Mouse (Mus musculus): ENCODE data around the gene Iqch. TPM values are rescaled to one million over a fixed set of nuclear protein-coding genes. Genes with fewer than 3 reads are reported as not detected.

The Iqch gene
- total and polyA plus RNA-seq, 3 experiments = 0.06 TPM; not detected in 2

GRCm38 (mm10) chr9:63571895-63572294, 30.4 kb downstream of the Iqch start:
- Histone ChIP-seq H3K27ac (no peak overlapping the region), H3K36me3 (ENCODE audit: control insufficient read depth, insufficient read depth, low read length) (no peaks in the 10 kb centered on the region), H3K4me1 (ENCODE audit: control insufficient read depth, insufficient read depth, low read length) (peaks cover 2% of the 10 kb centered on the region; the same call in 1 of the 2 replicates), H3K4me3 (no peak overlapping the region), H3K27me3 (ENCODE audit: control insufficient read depth, insufficient read depth, low read length) (no peaks in the 10 kb centered on the region; the same call in 1 of the 2 replicates), H3K9ac (ENCODE audit: low read depth, low read length) (no peak overlapping the region), H3K79me2 (replicated peaks; ENCODE audit: control insufficient read depth, insufficient read depth, low read length) (no peaks in the 10 kb centered on the region)
- intact Hi-C loops (cut with DNase I) = loop anchor here (5.0 kb wide), 1 partner anchor 270 kb away; no protein-coding TSS in a partner anchor
- no peak for DNase-seq
- 26% methylated on average over 6 of the region's 6 CpGs for WGBS
- TF ChIP-seq POLR2A (IDR thresholded peaks at IDR 0.05; ENCODE audit: insufficient read depth, low read depth, low read length) (no peak), EP300 (IDR thresholded peaks at IDR 0.05; ENCODE audit: insufficient read depth, low read depth, low read length) (no peak), CTCF (IDR thresholded peaks at IDR 0.05) (no peak)

- no peak for TF ChIP-seq POLR2A (IDR thresholded peaks at IDR 0.05; ENCODE audit: insufficient read depth, low read depth, low read length)
- no peak for TF ChIP-seq CTCF (IDR thresholded peaks at IDR 0.05)
- no peak for TF ChIP-seq EP300 (IDR thresholded peaks at IDR 0.05; ENCODE audit: insufficient read depth, low read depth, low read length)
- Histone ChIP-seq H3K27me3 (ENCODE audit: control insufficient read depth, insufficient read depth, low read length) (no peaks in the 10 kb centered on the region; the same call in 1 of the 2 replicates), H3K27ac (no peak overlapping the region), H3K79me2 (replicated peaks; ENCODE audit: control insufficient read depth, insufficient read depth, low read length) (no peaks in the 10 kb centered on the region), H3K4me3 (no peak overlapping the region), H3K36me3 (ENCODE audit: control insufficient read depth, insufficient read depth, low read length) (no peaks in the 10 kb centered on the region), H3K4me1 (ENCODE audit: control insufficient read depth, insufficient read depth, low read length) (peaks cover 2% of the 10 kb centered on the region; the same call in 1 of the 2 replicates), H3K9ac (ENCODE audit: low read depth, low read length) (no peak overlapping the region)
- intact Hi-C loops (cut with DNase I) = no loop called here
- 13% methylated on average over 8 of the region's 8 CpGs for WGBS
- no peak for DNase-seq
Measured at GRCm38 (mm10) chr9:63568808-63569207, 33.5 kb downstream of the Iqch start.

- no peak overlapping the region for H3K4me3 ChIP-seq
- 55% methylated on average over 6 of the region's 6 CpGs for WGBS
- intact Hi-C loops (cut with DNase I) = no loop called here
- no peak for TF ChIP-seq POLR2A (IDR thresholded peaks at IDR 0.05; ENCODE audit: insufficient read depth, low read depth, low read length)
- no peak for TF ChIP-seq EP300 (IDR thresholded peaks at IDR 0.05; ENCODE audit: insufficient read depth, low read depth, low read length)
- no peak for TF ChIP-seq CTCF (IDR thresholded peaks at IDR 0.05)
- no peaks in the 10 kb centered on the region for H3K79me2 ChIP-seq (replicated peaks; ENCODE audit: control insufficient read depth, insufficient read depth, low read length)
- H3K36me3 ChIP-seq (ENCODE audit: control insufficient read depth, insufficient read depth, low read length) = no peaks in the 10 kb centered on the region
- H3K4me1 ChIP-seq (ENCODE audit: control insufficient read depth, insufficient read depth, low read length) = peaks cover 2% of the 10 kb centered on the region; the same call in 1 of the 2 replicates
- H3K27me3 ChIP-seq (ENCODE audit: control insufficient read depth, insufficient read depth, low read length) = no peaks in the 10 kb centered on the region; the same call in 1 of the 2 replicates
- no peak for DNase-seq
- no peak overlapping the region for H3K27ac ChIP-seq
- no peak overlapping the region for H3K9ac ChIP-seq (ENCODE audit: low read depth, low read length)
Measured at GRCm38 (mm10) chr9:63568314-63568713, 34.0 kb downstream of the Iqch start.

GRCm38 (mm10) chr9:63563436-63563835, 38.9 kb downstream of the Iqch start:
- no peaks in the 10 kb centered on the region for H3K36me3 ChIP-seq (ENCODE audit: control insufficient read depth, insufficient read depth, low read length)
- no peak overlapping the region for H3K9ac ChIP-seq (ENCODE audit: low read depth, low read length)
- TF ChIP-seq CTCF (IDR thresholded peaks at IDR 0.05) (no peak), POLR2A (IDR thresholded peaks at IDR 0.05; ENCODE audit: insufficient read depth, low read depth, low read length) (no peak), EP300 (IDR thresholded peaks at IDR 0.05; ENCODE audit: insufficient read depth, low read depth, low read length) (no peak)
- no peaks in the 10 kb centered on the region; the same call in 1 of the 2 replicates for H3K27me3 ChIP-seq (ENCODE audit: control insufficient read depth, insufficient read depth, low read length)
- H3K4me1 ChIP-seq (ENCODE audit: control insufficient read depth, insufficient read depth, low read length) = peaks cover 2% of the 10 kb centered on the region; the same call in 1 of the 2 replicates
- 82% methylated on average over 2 of the region's 2 CpGs for WGBS
- no peak for DNase-seq
- intact Hi-C loops (cut with DNase I) = no loop called here
- H3K79me2 ChIP-seq (replicated peaks; ENCODE audit: control insufficient read depth, insufficient read depth, low read length) = no peaks in the 10 kb centered on the region
- no peak overlapping the region for H3K27ac ChIP-seq
- H3K4me3 ChIP-seq = no peak overlapping the region

- no peak for DNase-seq
- TF ChIP-seq POLR2A (IDR thresholded peaks at IDR 0.05; ENCODE audit: insufficient read depth, low read depth, low read length) (no peak), EP300 (IDR thresholded peaks at IDR 0.05; ENCODE audit: insufficient read depth, low read depth, low read length) (no peak), CTCF (IDR thresholded peaks at IDR 0.05) (no peak)
- no peaks in the 10 kb centered on the region for H3K36me3 ChIP-seq (ENCODE audit: control insufficient read depth, insufficient read depth, low read length)
- no peak overlapping the region for H3K4me3 ChIP-seq
- H3K27me3 ChIP-seq (ENCODE audit: control insufficient read depth, insufficient read depth, low read length) = no peaks in the 10 kb centered on the region
- WGBS = 63% methylated on average over 8 of the region's 8 CpGs
- intact Hi-C loops (cut with DNase I) = no loop called here
- no peaks in the 10 kb centered on the region for H3K4me1 ChIP-seq (ENCODE audit: control insufficient read depth, insufficient read depth, low read length)
- H3K27ac ChIP-seq = no peak overlapping the region
- H3K79me2 ChIP-seq (replicated peaks; ENCODE audit: control insufficient read depth, insufficient read depth, low read length) = no peaks in the 10 kb centered on the region
- H3K9ac ChIP-seq (ENCODE audit: low read depth, low read length) = no peak overlapping the region
Measured at GRCm38 (mm10) chr9:63561931-63562330, 40.4 kb downstream of the Iqch start.

GRCm38 (mm10) chr9:63556933-63557332, 45.4 kb downstream of the Iqch start:
- Histone ChIP-seq H3K4me1 (ENCODE audit: control insufficient read depth, insufficient read depth, low read length) (peaks cover 3% of the 10 kb centered on the region; the same call in 1 of the 2 replicates), H3K27ac (no peak overlapping the region), H3K9ac (ENCODE audit: low read depth, low read length) (no peak overlapping the region), H3K79me2 (replicated peaks; ENCODE audit: control insufficient read depth, insufficient read depth, low read length) (no peaks in the 10 kb centered on the region), H3K36me3 (ENCODE audit: control insufficient read depth, insufficient read depth, low read length) (no peaks in the 10 kb centered on the region), H3K27me3 (ENCODE audit: control insufficient read depth, insufficient read depth, low read length) (no peaks in the 10 kb centered on the region), H3K4me3 (no peak overlapping the region)
- WGBS = 49% methylated on average over 8 of the region's 8 CpGs
- intact Hi-C loops (cut with DNase I) = no loop called here
- no peak for DNase-seq
- TF ChIP-seq CTCF (IDR thresholded peaks at IDR 0.05) (no peak), POLR2A (IDR thresholded peaks at IDR 0.05; ENCODE audit: insufficient read depth, low read depth, low read length) (no peak), EP300 (IDR thresholded peaks at IDR 0.05; ENCODE audit: insufficient read depth, low read depth, low read length) (no peak)

Measured in heart, adult 2 months (tissue).